Mouse (Mus musculus) heart, embryonic 14.5 days (tissue): Measurements from ENCODE around the gene Mfsd4a. TPM values are rescaled to one million over a fixed set of nuclear protein-coding genes. Genes with fewer than 3 reads are reported as not detected.

Experiments used
- ATAC-seq: fragments of 200-750 bp; cut with Nextera tagmentation; 2 replicates; pipeline ENCODE4 v1.8.0; 2017; ENCODE audit warnings: low read depth, moderate TSS enrichment; ENCODE audit not compliant: insufficient number of reproducible peaks, insufficient read depth, low FRiP score
- H3K27ac ChIP-seq, 2 experiments: fragments of 200-500 bp in 1 of 2; fragments of 300-500 bp in 1 of 2; sonication (generic) in 1 of 2; replicated peaks in 1 of 2; 2 replicates each; pipeline ENCODE4 v1.5.1; 2012 to 2014; ENCODE audit warnings: low read depth in 2 of 2, low read length in 2 of 2, control low read depth in 1 of 2, mild to moderate bottlenecking in 1 of 2, mixed read lengths in 1 of 2; ENCODE audit not compliant: control insufficient read depth in 1 of 2, insufficient read depth in 1 of 2
- H3K27me3 ChIP-seq: fragments of 300-500 bp; sonication (generic); 2 replicates; pipeline ENCODE4 v1.6.1; 2014; ENCODE audit warnings: mild to moderate bottlenecking, low read length, control low read depth; ENCODE audit not compliant: control insufficient read depth, insufficient read depth
- H3K36me3 ChIP-seq: fragments of 300-500 bp; sonication (generic); 2 replicates; pipeline ENCODE4 v1.6.1; 2014; ENCODE audit warnings: mild to moderate bottlenecking, control low read depth, low read length, mixed read lengths; ENCODE audit not compliant: control insufficient read depth, insufficient read depth
- H3K4me1 ChIP-seq, 2 experiments: fragments of 200-500 bp in 1 of 2; fragments of 300-500 bp in 1 of 2; sonication (generic) in 1 of 2; 2 replicates each; pipeline ENCODE4 v1.6.1; 2012 to 2014; ENCODE audit warnings: low read length in 2 of 2, control low read depth in 1 of 2, mixed read lengths in 1 of 2; ENCODE audit not compliant: control insufficient read depth in 2 of 2, insufficient read depth in 2 of 2
- H3K4me2 ChIP-seq: fragments of 300-500 bp; sonication (generic); 2 replicates; pipeline ENCODE4 v1.6.1; 2014; ENCODE audit warnings: mild to moderate bottlenecking, low read length
- H3K4me3 ChIP-seq, 2 experiments: fragments of 200-500 bp in 1 of 2; fragments of 300-500 bp in 1 of 2; sonication (generic) in 1 of 2; 2 replicates each; pipeline ENCODE4 v1.5.1; 2012 to 2014; ENCODE audit warnings: low read length in 2 of 2, mild to moderate bottlenecking in 2 of 2, control low read depth in 1 of 2, low read depth in 1 of 2, moderate library complexity in 1 of 2; ENCODE audit not compliant: control insufficient read depth in 1 of 2, insufficient read depth in 1 of 2
- H3K9ac ChIP-seq: fragments of 300-500 bp; sonication (generic); 2 replicates; pipeline ENCODE4 v1.6.1; 2014; ENCODE audit warnings: mild to moderate bottlenecking, low read length
- H3K9me3 ChIP-seq: fragments of 300-500 bp; sonication (generic); 2 replicates; pipeline ENCODE4 v1.6.1; 2016; ENCODE audit warnings: low read length, control low read depth; ENCODE audit not compliant: control insufficient read depth
- WGBS: fragments of 180-500 bp; shearing (Covaris S2); extraction: QIAGEN DNeasy Blood & Tissue Kit; methylation state at CpG from one replicate; pipeline ENCODE4 v1.1.7; 2014; 5-methylcytosine and 5-hydroxymethylcytosine counted together
- polyA plus RNA-seq: library from polyadenylated mRNA; unstranded; fragments of >200 nt; fragmentation: Nextera tagmentation; extraction: Ambion mirVana; gene quantifications from 2 replicates; pipeline ENCODE4 v1.2.1, GENCODE M21; 2014

Gene Mfsd4a
- polyA plus RNA-seq, 1 experiment from 2014 or later = 12.6 TPM

DNA sequence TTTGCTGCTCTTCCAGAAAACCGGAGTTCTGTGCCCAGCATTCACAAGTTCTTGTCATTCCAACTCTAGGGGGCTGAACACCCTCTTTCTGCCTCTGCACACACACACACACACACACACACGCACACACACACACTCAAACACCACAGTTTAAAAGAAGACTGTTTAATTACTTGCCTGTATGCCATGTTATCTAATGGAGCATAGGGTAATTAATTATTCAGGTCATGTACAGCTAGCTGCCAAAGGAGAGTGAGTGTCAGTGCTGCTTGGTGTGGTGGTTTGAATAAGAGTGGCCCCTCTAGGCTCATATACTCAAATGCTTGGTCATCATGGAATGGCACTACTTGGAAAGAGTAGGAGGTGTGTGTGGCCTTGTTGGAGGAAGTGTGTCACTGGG is 84.1 kb downstream of the Mfsd4a start:
- no peak overlapping the region for H3K27ac ChIP-seq
- no peak overlapping the region for H3K9ac ChIP-seq
- no peak for ATAC-seq
- H3K4me2 ChIP-seq = no peak overlapping the region
- H3K4me1 ChIP-seq = no peaks in the 10 kb centered on the region
- H3K27me3 ChIP-seq = no peaks in the 10 kb centered on the region
- no peaks in the 10 kb centered on the region for H3K36me3 ChIP-seq
- H3K4me3 ChIP-seq = no peak overlapping the region
- H3K9me3 ChIP-seq = no peaks in the 10 kb centered on the region
- WGBS = 66% methylated on average over 2 of the region's 2 CpGs

DNA sequence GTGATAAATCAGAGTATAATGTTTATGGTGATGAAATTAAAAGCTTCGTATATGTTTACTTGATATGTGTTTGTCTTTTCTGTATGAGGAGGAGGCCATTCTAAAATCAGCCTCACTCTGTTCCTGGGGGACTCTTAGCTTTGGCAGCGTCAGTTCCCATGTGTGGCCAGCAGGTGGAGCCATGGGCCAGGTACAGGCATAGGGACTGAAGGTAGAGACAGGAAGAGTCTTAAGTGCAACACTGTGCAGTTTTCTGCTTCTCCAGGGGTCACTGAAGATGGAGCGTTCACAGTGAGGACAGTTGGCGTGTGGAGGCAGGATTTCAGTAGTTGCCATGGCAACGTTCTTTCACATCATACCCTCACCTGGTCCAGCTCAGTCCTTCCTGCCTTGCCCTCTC is 85.0 kb downstream of the Mfsd4a start:
- no peak for ATAC-seq
- Histone ChIP-seq H3K9me3 (no peaks in the 10 kb centered on the region), H3K4me1 (no peaks in the 10 kb centered on the region), H3K36me3 (no peaks in the 10 kb centered on the region), H3K9ac (no peak overlapping the region), H3K27ac (no peak overlapping the region), H3K4me3 (no peak overlapping the region), H3K27me3 (no peaks in the 10 kb centered on the region), H3K4me2 (no peak overlapping the region)
- WGBS = 10% methylated on average over 5 of the region's 5 CpGs

DNA sequence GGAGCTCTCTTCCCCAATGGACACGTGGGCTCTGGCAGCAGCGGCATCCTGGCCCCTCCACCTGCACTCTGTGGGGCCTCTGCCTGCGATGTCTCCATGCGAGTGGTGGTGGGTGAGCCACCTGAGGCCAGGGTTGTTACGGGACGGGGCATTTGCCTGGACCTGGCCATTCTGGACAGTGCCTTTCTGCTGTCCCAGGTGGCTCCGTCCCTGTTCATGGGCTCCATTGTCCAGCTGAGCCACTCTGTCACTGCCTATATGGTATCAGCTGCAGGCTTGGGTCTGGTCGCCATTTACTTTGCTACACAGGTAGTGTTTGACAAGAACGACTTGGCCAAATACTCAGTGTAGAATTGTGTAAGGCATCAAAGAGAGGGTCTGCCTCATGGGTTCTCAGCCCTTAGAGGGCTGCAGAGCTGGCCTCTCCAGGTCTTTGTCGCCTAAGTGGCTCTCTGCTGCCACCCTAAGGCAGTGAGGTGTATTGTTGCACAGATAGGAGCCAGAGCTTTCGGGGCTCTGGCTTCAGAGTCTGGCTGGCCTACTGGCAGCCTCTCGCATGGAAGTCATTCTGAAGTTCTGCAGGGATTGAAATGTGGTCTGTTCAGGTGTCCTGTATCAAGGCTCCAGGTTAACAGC is 86.4 kb downstream of the Mfsd4a start:
- Histone ChIP-seq H3K4me3 (no peak overlapping the region), H3K9ac (no peak overlapping the region), H3K27ac (no peak overlapping the region), H3K4me2 (no peak overlapping the region), H3K27me3 (no peaks in the 10 kb centered on the region), H3K9me3 (no peaks in the 10 kb centered on the region), H3K36me3 (no peaks in the 10 kb centered on the region), H3K4me1 (no peaks in the 10 kb centered on the region)
- 57% methylated on average over 12 of the region's 12 CpGs for WGBS
- no peak for ATAC-seq

DNA sequence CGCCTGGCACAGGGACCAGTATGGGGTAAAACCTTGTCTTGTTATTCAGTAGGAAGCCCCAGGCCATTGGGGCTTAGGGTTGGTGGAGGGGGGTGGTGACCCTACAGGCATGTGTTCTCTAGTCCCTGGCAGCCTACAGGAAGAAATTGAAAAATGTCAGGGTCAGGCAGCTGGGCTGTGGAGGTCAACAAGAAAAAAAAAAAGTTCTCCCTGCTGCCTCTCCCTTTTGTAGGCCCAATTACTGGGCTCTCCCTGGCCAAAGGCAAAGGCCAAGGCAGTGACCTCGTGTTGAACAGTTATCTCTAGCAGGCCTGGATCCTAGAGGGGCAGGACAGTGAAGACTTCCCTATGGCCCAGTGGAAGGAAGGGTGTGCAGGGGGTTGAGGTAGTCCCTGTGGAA is 87.4 kb downstream of the Mfsd4a start:
- 39% methylated on average over 2 of the region's 2 CpGs for WGBS
- H3K9me3 ChIP-seq = no peaks in the 10 kb centered on the region
- no peak overlapping the region for H3K9ac ChIP-seq
- H3K4me1 ChIP-seq = no peaks in the 10 kb centered on the region
- no peak overlapping the region for H3K27ac ChIP-seq
- H3K27me3 ChIP-seq = no peaks in the 10 kb centered on the region
- no peaks in the 10 kb centered on the region for H3K36me3 ChIP-seq
- no peak for ATAC-seq
- H3K4me2 ChIP-seq = no peak overlapping the region
- no peak overlapping the region for H3K4me3 ChIP-seq

DNA sequence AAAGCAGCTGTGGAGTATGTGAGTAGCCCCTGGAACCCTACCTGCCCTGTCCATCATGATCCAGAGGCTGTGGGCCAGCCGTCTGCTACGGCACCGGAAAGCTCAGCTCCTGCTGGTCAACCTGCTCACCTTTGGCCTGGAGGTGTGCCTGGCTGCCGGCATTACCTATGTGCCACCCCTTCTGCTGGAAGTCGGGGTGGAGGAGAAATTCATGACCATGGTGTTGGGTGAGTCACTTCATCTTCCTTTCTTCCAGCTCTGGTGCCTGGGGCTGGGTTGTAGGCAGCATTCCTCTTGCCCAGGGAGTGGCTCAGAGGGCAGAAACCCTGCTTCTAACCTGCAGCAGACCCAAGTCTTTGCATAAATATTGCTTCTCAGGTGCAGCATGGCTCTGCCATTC is 91.0 kb downstream of the Mfsd4a start:
- no peak for ATAC-seq
- WGBS = 86% methylated on average over 5 of the region's 5 CpGs

DNA sequence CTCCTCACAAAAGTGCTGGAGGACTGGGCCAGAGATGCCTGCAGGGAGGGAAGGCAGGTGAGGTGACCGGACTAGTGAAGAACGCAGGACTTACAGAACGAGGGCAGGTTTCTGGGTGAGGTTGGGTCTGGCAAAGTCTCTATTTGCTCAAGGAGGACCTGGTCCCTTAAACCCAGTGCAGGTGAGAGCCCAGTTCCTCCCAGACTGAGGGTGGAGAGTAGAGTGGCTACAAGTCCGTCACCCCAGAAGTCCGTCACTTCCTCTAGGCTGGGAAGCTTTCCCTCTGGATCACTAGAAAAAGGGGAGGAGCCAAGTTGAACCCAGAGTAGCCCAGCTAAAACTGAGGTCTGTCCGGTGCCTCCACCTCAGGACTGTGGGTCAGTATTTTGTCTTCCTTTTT is 93.9 kb downstream of the Mfsd4a start:
- Histone ChIP-seq H3K27ac (no peak overlapping the region), H3K4me1 (peaks cover 16 to 18% of the 10 kb centered on the region in 2 experiments), H3K36me3 (no peaks in the 10 kb centered on the region), H3K4me3 (no peak overlapping the region), H3K4me2 (no peak overlapping the region), H3K9ac (no peak overlapping the region), H3K27me3 (peaks cover 7% of the 10 kb centered on the region; the same call in 1 of the 2 replicates), H3K9me3 (no peaks in the 10 kb centered on the region)
- ATAC-seq = no peak
- WGBS = 83% methylated on average over 6 of the region's 6 CpGs

More for the DNA sequence above, 91.0 kb downstream of the Mfsd4a start:
- Histone ChIP-seq H3K4me2 (no peak overlapping the region), H3K27ac (no peak overlapping the region), H3K9me3 (no peaks in the 10 kb centered on the region), H3K36me3 (no peaks in the 10 kb centered on the region), H3K9ac (no peak overlapping the region), H3K27me3 (peaks cover 6% of the 10 kb centered on the region; the same call in 1 of the 2 replicates), H3K4me3 (no peak overlapping the region), H3K4me1 (peaks cover 6 to 9% of the 10 kb centered on the region in 2 experiments; a peak in 2 of 4 replicates)

Other genes starting within 250 kb of the Mfsd4a start
- gene Slc41a1, start 240.6 kb downstream of the Mfsd4a start, polyA plus RNA-seq = 7.4 and 8.2 TPM in 2 replicates
- 17.8 and 17.9 TPM in 2 replicates for gene Rab29, start 200.8 kb downstream of the Mfsd4a start, polyA plus RNA-seq
- gene Nucks1, start 157.5 kb downstream of the Mfsd4a start, polyA plus RNA-seq = 27.4 and 32.4 TPM in 2 replicates
- gene Slc45a3, start 105.1 kb downstream of the Mfsd4a start, polyA plus RNA-seq = 3.1 and 3.7 TPM in 2 replicates
- gene Elk4, start 60.5 kb downstream of the Mfsd4a start, polyA plus RNA-seq = 24.7 and 26.1 TPM in 2 replicates
- 2.7 and 2.9 TPM in 2 replicates for gene Cdk18, start 71.6 kb upstream of the Mfsd4a start, polyA plus RNA-seq
- gene Lemd1, start 123.4 kb upstream of the Mfsd4a start, polyA plus RNA-seq = not detected in 2 replicates
- not detected in 2 replicates for gene AC124108.1, start 123.4 kb upstream of the Mfsd4a start, polyA plus RNA-seq
- not detected in 2 replicates for gene Gm10188, start 161.7 kb upstream of the Mfsd4a start, polyA plus RNA-seq
- 0.50 and 1.5 TPM in 2 replicates for gene Klhdc8a, start 230.6 kb upstream of the Mfsd4a start, polyA plus RNA-seq
- gene Nuak2, start 248.1 kb upstream of the Mfsd4a start, polyA plus RNA-seq = 1.5 and 2.2 TPM in 2 replicates